Mouse (Mus musculus): Measurements from ENCODE around the gene Gm49333.
"Not testable (repeated sequence)": the region's sequence is repeated elsewhere in the genome, so short reads cannot be mapped to it uniquely, and the experiment has no call there.

Gene Gm49333

GRCm38 (mm10) chr16:20623211-20623610 is 11.8 kb downstream of the Gm49333 start:
- DNase-seq (ENCODE audit: low read depth, low spot score), result no peak

- no peak for DNase-seq (ENCODE audit: low read depth, low spot score)
These were observed 17.5 kb downstream of the Gm49333 start for GRCm38 (mm10) chr16:20628871-20629391.

DNA sequence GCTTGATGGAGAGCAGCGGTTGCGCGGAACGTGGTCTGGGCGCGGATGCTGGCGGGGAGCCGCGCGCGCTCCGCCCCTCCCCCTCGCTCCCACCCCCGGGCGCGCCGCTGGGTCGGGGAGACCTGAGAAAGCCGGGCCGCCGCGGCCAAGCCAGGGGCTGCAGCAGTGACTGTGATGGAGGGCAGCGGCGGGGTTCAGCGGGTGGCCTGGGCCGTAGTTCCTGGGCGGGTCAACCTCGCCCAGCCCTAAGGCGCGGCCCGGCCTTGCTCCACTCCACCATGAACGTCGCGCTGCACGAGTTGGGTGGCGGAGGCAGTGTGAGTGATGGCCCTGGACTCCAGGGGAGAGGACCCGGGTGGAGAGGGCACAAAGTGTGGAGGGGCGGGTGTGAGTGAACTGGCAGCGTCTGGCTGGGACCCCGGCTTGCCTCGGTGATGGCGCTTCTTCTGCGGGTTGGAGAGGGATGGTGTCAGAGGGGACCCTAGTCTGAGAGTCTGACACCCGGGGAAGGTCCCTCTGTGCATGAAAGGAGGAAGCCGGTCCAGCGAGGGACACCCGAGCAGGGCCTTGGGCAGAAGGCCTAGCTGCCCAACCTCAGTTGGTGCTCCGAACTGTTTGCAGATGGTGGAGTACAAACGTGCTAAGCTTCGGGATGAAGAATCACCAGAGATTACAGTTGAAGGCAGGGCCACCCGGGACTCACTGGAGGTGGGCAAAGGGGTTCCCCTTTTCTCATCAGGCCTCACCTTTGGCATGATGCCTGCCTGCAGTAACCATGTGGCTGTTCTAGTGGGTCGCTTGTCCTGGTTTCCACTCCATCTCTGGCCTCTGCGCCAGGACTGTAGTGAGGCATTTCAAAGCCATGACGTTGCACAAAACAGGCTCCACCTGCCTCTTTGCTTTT is 18.6 kb downstream of the Gm49333 start, which contains the start of gene Ece2:
Gene Ece2 (plus strand): TSS at position 98 of the 904 bp plus-strand sequence.
- no peak for DNase-seq (ENCODE audit: low read depth, low spot score)

DNA sequence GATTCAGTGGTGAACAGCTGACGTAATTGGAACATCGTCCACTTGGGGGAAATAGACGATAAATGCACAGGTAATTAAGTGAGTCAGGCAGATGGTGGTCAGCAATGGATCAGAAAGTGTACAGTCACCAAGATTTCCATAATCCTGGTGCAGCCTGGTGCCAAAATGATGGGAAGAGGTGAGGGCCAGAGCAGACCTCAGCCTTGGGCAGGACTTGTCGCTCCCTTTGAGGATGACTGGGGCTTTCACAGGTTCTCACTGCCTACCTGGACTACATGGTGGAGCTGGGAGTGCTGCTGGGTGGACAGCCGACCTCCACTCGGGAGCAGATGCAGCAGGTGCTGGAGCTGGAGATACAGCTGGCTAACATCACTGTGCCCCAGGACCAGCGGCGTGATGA is 26.0 kb downstream of the Gm49333 start:
- DNase-seq (ENCODE audit: low read depth, low spot score), result no peak

DNA sequence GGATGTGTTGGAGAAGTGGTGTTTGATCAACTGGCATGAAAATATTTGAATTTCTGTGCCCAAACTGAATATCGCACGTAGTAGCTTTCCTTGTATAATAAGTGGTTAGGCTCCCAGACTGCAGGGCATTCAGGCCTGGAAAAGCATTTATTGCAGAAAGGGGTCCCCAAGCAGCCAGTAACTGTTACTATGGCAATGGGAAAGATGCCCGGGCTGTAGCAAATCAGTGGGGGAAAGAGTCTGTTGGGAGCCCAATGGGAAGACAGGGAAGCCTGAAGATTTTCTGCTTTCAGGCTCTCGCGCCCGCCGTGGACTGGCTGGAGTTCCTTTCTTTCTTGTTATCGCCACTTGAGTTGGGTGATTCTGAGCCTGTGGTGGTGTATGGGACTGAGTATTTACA is 27.0 kb downstream of the Gm49333 start:
- DNase-seq (ENCODE audit: low read depth, low spot score), result no peak

DNA sequence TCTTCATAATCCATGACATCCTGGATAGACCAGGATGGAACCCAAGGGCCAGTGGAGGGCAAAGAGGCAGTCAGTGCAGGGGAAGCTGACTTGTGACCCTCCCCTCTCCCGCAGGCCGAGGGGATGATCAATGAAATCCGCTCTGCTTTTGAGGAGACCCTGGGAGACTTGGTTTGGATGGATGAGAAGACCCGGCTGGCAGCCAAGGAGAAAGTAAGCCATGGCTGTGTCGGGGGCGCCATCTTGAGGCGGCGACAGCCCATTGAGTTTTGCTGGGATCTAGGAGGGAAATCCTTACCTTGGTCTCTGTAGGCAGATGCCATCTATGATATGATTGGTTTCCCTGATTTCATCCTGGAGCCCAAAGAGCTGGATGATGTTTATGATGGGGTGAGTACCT is 30.8 kb downstream of the Gm49333 start:
- peak; percentile 59 for DNase-seq (ENCODE audit: low read depth, low spot score)

DNA sequence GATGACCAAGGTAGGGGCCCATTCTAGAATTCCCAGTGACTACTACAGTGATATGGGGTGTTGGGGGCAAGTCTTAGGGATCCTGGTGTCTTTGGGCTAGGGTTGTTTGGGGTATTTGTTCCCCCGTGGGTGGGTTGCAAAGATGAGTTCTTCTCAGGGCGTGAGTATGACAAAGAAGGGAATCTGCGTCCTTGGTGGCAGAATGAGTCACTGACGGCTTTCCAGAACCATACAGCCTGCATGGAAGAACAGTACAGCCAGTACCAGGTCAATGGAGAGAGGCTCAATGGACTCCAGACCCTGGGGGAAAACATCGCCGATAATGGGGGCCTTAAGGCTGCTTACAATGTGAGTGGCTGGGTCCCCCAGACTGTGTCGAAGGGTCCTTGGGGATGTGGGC is 32.5 kb downstream of the Gm49333 start:
- DNase-seq (ENCODE audit: low read depth, low spot score), result no peak

GRCm38 (mm10) chr16:20651076-20651946 is 39.9 kb downstream of the Gm49333 start, which contains the start of gene Psmd2:
Gene Psmd2 (plus strand): TSS chr16:20651652.
- DNase-seq (ENCODE audit: low read depth, low spot score), result peak; percentile 94

DNA sequence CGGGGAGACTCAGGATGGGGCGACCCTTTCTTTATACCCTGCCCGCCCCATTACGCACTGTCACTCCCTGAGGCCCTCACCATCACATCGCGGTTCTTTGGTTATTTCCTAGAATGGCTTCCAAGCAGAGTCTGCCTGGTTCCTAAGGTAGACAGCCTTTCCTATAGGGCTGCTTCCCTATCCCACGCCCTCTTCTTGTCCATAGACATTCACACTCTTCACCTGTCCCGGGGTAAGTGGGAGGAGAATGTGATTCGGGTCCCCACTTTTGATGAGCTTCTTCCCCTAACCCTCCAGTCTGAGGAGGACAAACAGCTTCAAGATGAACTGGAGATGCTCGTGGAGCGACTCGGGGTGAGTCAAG is 40.5 kb downstream of the Gm49333 start:
- DNase-seq (ENCODE audit: low read depth, low spot score), result no peak

- DNase-seq (ENCODE audit: low read depth, low spot score), result no peak
These were observed 41.9 kb downstream of the Gm49333 start for GRCm38 (mm10) chr16:20653315-20653714.

- DNase-seq (ENCODE audit: low read depth, low spot score), result no peak
These were observed 46.3 kb downstream of the Gm49333 start for GRCm38 (mm10) chr16:20657661-20658060.

- DNase-seq (ENCODE audit: low read depth, low spot score), result not testable (repeated sequence)
These were observed 56.6 kb downstream of the Gm49333 start, which contains the start of gene Eif4g1 for GRCm38 (mm10) chr16:20668013-20668412. Gene Eif4g1 (plus strand): TSS chr16:20668313.

DNA sequence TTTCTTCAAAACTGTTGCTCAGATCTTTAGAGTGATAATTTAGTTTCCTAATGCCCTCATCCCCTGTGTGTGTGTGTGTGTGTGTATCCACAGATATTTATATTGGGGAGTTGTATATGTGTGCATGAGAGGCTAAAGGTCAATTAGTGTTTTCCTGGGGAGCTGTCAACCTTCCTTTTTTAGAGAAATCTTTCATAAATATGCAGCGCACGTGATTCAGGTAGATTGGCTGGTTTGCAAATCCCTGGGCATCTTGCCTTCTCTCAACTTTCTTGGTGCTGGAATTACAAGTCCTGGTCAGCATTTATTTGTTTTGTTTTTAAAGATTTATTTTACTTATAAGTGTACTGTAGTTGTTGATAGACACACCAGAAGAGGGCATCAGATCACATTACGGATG is 58.9 kb downstream of the Gm49333 start:
- no peak for DNase-seq (ENCODE audit: low read depth, low spot score)

DNA sequence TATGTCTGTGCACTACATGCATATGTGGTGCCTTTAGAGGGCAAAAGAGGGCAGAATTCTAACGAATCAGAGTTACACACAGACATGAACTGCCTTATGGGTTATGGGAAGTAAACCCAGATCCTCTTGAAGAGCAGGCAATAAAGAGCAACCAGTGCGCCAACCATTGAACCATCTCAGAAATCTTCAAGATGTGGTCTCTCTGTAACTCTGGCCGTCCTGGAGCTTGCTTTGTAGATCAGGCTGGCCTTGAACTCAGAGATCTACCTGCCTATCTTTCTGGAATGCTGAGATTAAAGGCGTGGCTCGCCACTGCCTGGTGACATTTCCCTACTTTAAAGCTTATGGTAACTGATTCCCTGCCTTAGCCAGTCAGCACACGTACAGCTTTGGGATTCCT is 60.5 kb downstream of the Gm49333 start:
- peak; percentile 77 for DNase-seq (ENCODE audit: low read depth, low spot score)

GRCm38 (mm10) chr16:20672500-20672902 is 61.1 kb downstream of the Gm49333 start:
- DNase-seq (ENCODE audit: low read depth, low spot score), result peak; percentile 97

- DNase-seq (ENCODE audit: low read depth, low spot score), result peak; percentile 34
These were observed 61.7 kb downstream of the Gm49333 start for GRCm38 (mm10) chr16:20672965-20673705.

- peak; percentile 59 for DNase-seq (ENCODE audit: low read depth, low spot score)
These were observed 62.4 kb downstream of the Gm49333 start for GRCm38 (mm10) chr16:20673706-20674303.

DNA sequence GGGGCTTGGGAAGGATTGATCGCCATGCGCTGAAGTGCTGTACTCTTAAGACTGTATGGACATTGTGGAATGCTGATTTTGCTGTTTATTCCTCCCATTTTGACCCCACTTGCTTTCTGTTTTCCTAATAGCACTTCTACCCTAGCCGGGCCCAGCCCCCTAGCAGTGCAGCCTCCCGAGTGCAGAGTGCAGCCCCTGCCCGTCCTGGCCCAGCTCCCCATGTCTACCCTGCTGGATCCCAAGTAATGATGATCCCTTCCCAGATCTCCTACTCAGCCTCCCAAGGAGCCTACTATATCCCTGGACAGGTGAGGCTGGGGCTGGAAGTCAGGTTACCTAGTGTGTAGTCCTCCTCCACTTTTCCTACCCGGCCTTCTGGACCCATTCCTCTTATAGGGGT is 63.8 kb downstream of the Gm49333 start:
- no peak for DNase-seq (ENCODE audit: low read depth, low spot score)

- no peak for DNase-seq (ENCODE audit: low read depth, low spot score)
These were observed 65.3 kb downstream of the Gm49333 start for GRCm38 (mm10) chr16:20676702-20677101.

GRCm38 (mm10) chr16:20677380-20677779 is 66.0 kb downstream of the Gm49333 start:
- no peak for DNase-seq (ENCODE audit: low read depth, low spot score)
